Mouse (Mus musculus): ENCODE measurements around the gene Nbea. TPM values are rescaled to one million over a fixed set of nuclear protein-coding genes. Genes with fewer than 3 reads are reported as not detected.

Nbea gene
- polyA plus RNA-seq, 1 experiment from 2014 or later, result 13.9 TPM

DNA sequence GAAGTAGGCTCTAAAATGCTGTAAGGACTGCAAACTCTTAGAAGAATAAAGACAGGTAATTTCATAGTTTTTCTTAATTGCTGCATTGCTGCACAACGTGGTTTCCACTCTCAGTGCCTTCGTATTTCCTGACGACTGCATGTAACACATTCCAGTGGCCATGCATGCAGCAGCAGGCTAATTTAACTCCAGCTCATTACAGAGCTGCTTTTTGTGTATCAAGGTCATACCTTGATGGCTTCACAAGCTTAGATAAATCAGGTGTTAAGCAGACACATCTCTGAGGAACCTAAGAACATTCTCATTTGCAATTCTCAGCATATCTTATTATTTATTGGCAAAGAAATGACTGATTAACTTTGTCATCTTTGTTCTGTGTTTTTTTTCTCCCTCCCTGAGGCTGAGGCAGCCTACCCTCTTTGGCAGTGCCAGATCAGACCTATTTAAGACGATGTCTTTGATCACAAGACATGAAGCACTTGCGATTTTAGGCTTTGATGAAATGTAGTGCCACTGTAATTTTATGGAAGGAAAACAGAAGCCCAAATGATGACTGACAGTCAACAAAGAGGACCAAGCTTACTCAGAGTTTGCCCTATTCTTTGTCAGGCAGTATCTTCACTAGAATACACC lies 368.4 kb downstream of the Nbea start:
- Histone ChIP-seq H3K4me1 (replicated peaks) (no peaks in the 10 kb centered on the region), H3K27me3 (ENCODE audit: insufficient read depth, poor library complexity, severe bottlenecking) (no peaks in the 10 kb centered on the region), H3K36me3 (no peaks in the 10 kb centered on the region), H3K27ac (no peak overlapping the region), H3K9me3 (no peaks in the 10 kb centered on the region), H3K4me3 (no peak overlapping the region)
- WGBS, result 72% methylated on average over 5 of the region's 5 CpGs
- no peak for DNase-seq (ENCODE audit: low spot score)

DNA sequence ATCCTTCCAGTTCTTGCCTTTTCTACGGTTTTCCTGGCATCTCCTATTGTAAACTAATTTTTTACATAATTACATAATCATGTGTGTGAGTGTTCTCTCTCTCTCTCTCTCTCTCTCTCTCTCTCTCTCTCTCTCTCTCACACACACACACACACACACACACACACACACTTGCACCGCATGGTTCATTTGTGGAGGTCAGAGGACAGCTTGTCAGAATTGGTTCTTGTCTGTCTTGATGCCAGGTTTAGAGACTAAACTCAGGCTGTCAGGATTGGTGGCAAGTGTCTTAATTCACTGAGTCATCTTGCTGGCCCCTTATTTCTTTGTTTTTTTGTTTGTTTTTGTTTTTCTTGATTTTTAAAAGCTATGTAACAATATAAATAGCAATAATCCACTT lies 388.7 kb downstream of the Nbea start:
- WGBS, result 87% methylated on average over 2 of the region's 2 CpGs

DNA sequence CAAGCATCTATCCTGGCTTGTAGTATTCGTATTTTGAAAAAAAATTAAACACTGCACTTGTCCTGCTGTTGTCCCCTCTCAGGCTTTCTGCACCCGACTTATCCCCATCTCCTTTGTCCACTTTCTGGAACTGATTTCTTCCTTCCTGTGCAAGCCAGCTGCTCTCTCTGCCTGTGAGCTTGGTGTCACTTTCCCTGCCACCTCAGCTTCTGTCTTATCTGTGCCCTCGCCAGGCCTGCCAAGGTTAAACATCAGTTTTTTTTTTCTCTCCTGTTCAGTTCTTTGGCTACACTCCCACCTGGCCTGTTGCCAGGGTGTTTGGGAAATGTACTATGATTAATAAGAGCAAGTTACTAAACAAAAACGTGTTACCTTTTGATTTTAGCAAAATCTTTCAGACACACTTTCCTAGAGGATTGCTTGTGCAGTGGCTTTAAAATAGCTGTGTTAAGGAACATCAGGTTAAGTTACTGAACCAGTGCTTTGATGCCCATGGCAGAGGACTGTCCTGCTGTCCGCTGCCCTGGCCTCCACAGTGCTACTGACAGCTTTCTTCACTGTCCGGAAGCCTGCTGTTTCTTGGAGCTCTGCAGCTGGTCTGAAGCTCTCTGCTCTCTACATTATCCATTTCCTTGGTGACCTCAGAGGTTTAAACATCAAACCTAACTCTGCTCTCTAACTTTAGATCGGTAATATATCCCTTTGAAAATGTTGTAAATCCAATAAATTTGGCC lies 389.5 kb downstream of the Nbea start:
- H3K36me3 ChIP-seq, result no peaks in the 10 kb centered on the region
- H3K4me3 ChIP-seq, result no peak overlapping the region
- DNase-seq (ENCODE audit: low spot score), result no peak
- H3K4me1 ChIP-seq (replicated peaks), result peaks cover 4% of the 10 kb centered on the region; the same call in 1 of the 2 replicates
- peaks cover 12% of the 10 kb centered on the region for H3K27me3 ChIP-seq (ENCODE audit: insufficient read depth, poor library complexity, severe bottlenecking)
- no peak overlapping the region; the same call in 1 of the 2 replicates for H3K27ac ChIP-seq
- no peaks in the 10 kb centered on the region for H3K9me3 ChIP-seq
- 65% methylated on average over 7 of the region's 7 CpGs for WGBS

More for the DNA sequence above, 388.7 kb downstream of the Nbea start:
- no peak overlapping the region for H3K27ac ChIP-seq
- H3K9me3 ChIP-seq, result no peaks in the 10 kb centered on the region
- H3K4me1 ChIP-seq (replicated peaks), result no peaks in the 10 kb centered on the region
- H3K36me3 ChIP-seq, result no peaks in the 10 kb centered on the region
- H3K4me3 ChIP-seq, result no peak overlapping the region
- DNase-seq (ENCODE audit: low spot score), result no peak
- peaks cover 5% of the 10 kb centered on the region; the same call in 1 of the 2 replicates for H3K27me3 ChIP-seq (ENCODE audit: insufficient read depth, poor library complexity, severe bottlenecking)

DNA sequence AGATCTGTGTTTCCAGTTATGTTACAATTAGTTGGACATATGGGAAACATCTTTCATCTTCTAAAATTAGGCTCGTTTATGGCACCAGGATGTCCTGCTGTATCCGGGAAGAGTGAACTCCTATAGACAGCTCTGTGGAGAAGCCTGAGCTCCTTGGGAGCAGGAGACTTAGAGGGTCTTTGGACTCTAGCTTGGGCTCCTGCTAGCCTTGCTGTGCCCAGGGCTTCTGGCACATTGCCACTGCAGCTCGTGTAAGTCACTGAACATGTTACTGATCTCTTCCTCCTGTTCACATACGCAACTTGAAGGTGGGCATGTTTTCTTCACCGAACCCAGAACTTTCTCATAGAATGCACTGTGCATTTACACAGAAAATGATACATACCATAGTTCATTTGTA lies 391.2 kb downstream of the Nbea start:
- H3K27ac ChIP-seq, result no peak overlapping the region
- H3K36me3 ChIP-seq, result no peaks in the 10 kb centered on the region
- WGBS, result 81% methylated on average over 5 of the region's 5 CpGs
- H3K4me1 ChIP-seq (replicated peaks), result peaks cover 17% of the 10 kb centered on the region
- H3K9me3 ChIP-seq, result no peaks in the 10 kb centered on the region
- peaks cover 18% of the 10 kb centered on the region for H3K27me3 ChIP-seq (ENCODE audit: insufficient read depth, poor library complexity, severe bottlenecking)
- no peak for DNase-seq (ENCODE audit: low spot score)
- H3K4me3 ChIP-seq, result no peak overlapping the region

DNA sequence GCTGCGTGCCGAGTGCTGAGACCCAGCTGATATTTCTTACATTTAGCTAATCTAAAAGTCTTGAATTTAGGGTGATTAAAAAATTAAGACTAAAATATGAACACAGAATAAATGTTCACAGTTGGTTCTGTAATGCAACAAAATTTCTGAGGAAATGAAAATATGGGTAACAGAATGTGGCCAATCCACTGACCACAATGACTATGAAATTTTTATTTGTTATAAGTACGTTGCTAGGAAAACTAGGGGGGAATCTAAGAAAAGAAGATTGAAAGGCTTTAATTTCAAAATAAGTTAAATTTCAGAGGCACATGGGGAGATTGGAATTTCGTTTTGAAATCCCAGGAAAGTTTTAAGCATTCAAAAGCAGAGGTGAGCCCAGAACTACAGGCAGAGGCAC lies 392.9 kb downstream of the Nbea start:
- Histone ChIP-seq H3K27me3 (ENCODE audit: insufficient read depth, poor library complexity, severe bottlenecking) (peaks cover 34% of the 10 kb centered on the region), H3K36me3 (no peaks in the 10 kb centered on the region), H3K4me3 (no peak overlapping the region), H3K9me3 (no peaks in the 10 kb centered on the region), H3K4me1 (replicated peaks) (peaks cover 23% of the 10 kb centered on the region), H3K27ac (no peak overlapping the region)
- DNase-seq (ENCODE audit: low spot score), result no peak
- WGBS, result 78% methylated on average over 4 of the region's 4 CpGs

DNA sequence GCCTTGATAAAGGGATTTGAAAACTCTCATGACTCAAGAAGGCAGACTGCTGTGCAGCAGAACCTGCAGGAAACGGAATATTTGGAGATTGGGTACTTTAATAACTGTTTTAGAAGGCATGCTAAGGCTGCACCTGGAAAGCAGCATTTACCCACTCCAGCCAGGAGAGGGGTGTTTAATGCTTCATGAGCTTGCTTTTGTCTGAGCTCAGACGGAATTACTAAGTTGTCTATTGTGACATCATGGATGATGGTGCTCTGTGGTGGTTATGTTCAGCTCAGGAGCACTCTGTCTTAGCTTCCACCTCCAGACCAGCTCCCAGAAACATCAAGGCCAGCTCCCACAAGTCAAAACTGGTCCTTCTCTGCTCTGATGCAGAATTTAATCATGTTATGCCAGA lies 393.6 kb downstream of the Nbea start:
- peaks cover 42% of the 10 kb centered on the region for H3K27me3 ChIP-seq (ENCODE audit: insufficient read depth, poor library complexity, severe bottlenecking)
- no peaks in the 10 kb centered on the region for H3K36me3 ChIP-seq
- peaks cover 23% of the 10 kb centered on the region for H3K4me1 ChIP-seq (replicated peaks)
- WGBS, result 38% methylated on average over 2 of the region's 2 CpGs
- H3K27ac ChIP-seq, result no peak overlapping the region
- no peaks in the 10 kb centered on the region for H3K9me3 ChIP-seq
- no peak overlapping the region for H3K4me3 ChIP-seq
- DNase-seq (ENCODE audit: low spot score), result no peak

DNA sequence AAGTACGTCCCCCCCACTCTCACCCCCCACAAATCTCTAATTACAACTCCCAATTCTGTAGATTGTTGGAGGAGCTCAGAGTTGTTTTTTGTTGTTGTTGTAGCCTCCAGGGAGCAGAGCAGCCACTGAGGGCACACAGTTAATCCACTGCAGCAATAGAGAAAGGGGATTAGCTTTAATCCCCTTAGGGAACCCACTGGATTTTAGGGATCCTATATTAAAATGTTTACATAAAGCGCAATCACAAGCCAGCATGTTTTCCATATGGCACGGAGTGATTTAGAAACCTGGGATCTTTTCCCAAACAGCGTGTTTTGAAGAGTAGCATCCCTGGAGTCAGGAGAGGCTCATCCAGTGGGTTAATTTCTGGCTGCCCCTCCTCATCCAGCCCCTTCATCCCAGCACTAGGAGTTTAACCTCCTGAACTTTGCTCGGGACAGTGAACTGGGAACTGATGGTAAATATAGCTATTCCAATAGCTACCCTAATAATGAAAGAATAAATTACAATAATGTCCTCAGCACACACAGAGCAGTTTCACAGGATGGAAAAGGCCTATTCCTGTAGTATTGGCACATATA lies 394.8 kb downstream of the Nbea start:
- peaks cover 28% of the 10 kb centered on the region for H3K4me1 ChIP-seq (replicated peaks)
- H3K27me3 ChIP-seq (ENCODE audit: insufficient read depth, poor library complexity, severe bottlenecking), result peaks cover 53% of the 10 kb centered on the region
- H3K27ac ChIP-seq, result no peak overlapping the region
- WGBS, result 17% methylated on average over 5 of the region's 5 CpGs
- no peak for DNase-seq (ENCODE audit: low spot score)
- H3K36me3 ChIP-seq, result no peaks in the 10 kb centered on the region
- H3K4me3 ChIP-seq, result no peak overlapping the region
- no peaks in the 10 kb centered on the region for H3K9me3 ChIP-seq

DNA sequence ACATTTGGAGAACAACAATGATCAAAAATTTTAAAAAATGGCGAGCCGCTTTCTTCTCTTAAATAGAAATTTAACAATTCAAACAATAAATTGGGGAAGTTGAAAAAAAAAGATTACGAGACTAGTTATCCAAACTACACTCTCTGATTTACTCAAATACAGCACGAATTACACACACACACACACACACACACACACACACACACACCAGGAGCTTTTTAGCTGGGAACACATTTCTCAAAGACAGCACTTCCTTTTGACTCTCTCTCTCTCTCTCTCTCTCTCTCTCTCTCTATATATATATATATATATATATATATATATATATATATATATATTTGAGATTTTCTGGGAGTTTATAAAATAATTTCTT lies 395.3 kb downstream of the Nbea start:
- 4% methylated on average over 4 of the region's 4 CpGs for WGBS
- Histone ChIP-seq H3K27me3 (ENCODE audit: insufficient read depth, poor library complexity, severe bottlenecking) (peaks cover 58% of the 10 kb centered on the region), H3K4me3 (peak overlapping the region; percentile 59), H3K9me3 (no peaks in the 10 kb centered on the region), H3K4me1 (replicated peaks) (peaks cover 33% of the 10 kb centered on the region), H3K36me3 (no peaks in the 10 kb centered on the region), H3K27ac (no peak overlapping the region)
- DNase-seq (ENCODE audit: low spot score), result no peak

DNA sequence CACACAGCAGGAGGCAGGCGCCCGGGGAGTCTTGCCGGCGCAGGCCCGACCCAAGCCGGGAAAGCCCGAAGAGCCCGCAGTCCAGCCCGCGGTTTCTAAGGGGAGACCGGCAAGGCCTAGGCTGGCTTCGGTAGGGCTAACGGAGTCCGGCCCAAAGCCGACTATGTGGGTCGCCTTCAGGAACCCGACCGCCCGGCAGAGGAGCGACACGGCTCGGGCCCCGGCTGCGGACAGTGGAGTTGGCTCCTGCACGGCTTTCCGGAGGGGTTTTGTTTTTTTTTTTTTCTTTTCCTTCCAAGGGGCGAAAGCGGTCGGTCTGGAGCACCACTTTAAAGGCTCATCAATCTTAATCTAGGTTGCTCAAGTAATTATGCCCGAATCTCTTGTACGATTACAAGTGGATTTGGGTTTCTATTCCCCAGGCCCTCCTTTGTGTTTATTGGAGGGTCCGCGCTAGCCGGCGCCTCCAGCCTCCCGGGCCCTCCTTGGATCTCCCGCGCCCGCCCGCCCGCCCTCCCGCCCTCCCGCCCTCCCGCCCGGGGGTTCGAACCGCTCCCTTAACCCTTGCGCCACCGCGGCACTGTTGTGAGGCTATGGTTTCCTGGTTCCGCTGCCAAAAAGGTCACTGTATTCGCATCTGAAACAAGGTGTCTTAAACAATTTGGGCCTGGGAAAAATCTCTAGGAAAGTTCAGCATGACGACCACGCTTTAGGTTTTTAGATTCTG lies 395.9 kb downstream of the Nbea start:
- peak; percentile 75 for DNase-seq (ENCODE audit: low spot score)
- H3K4me3 ChIP-seq, result peak overlapping the region; percentile 59
- under 1% methylated on average over 54 of the region's 54 CpGs for WGBS
- no peaks in the 10 kb centered on the region for H3K9me3 ChIP-seq
- no peaks in the 10 kb centered on the region for H3K36me3 ChIP-seq
- H3K27ac ChIP-seq, result peak overlapping the region; percentile 89
- peaks cover 38% of the 10 kb centered on the region for H3K4me1 ChIP-seq (replicated peaks)
- peaks cover 64% of the 10 kb centered on the region for H3K27me3 ChIP-seq (ENCODE audit: insufficient read depth, poor library complexity, severe bottlenecking)

DNA sequence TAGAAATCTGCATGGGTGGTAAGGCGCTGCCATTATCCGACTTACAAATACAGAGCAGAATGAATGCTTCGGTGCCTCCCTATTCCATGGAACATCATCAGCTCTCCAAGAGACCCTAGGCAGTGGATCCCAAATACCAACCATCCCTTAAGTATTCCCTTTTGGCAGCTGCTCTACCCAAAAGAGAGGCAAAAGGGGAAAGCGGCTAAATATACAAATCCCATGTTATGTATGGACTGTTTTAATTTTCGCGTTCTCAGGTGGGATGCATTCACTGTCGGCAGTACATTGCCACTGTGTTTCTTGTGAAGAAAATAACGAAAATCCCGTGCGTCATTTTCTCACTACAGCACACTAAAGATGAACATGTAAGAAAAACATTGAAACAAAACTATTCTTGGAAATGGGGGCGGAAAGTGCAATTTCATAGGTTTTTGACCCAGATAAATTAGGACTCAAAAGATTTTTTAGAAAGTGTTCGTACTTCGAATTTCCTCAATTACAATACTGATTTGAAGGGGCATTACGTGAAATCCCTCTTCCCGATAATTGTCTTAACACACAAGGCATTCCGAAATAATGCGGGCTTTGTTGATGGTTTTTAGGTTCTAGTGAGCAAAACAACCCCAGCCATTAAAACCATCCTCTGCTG lies 396.5 kb downstream of the Nbea start:
- Histone ChIP-seq H3K36me3 (no peaks in the 10 kb centered on the region), H3K27ac (peak overlapping the region; percentile 89), H3K27me3 (ENCODE audit: insufficient read depth, poor library complexity, severe bottlenecking) (peaks cover 70% of the 10 kb centered on the region), H3K4me1 (replicated peaks) (peaks cover 45% of the 10 kb centered on the region), H3K9me3 (no peaks in the 10 kb centered on the region), H3K4me3 (peak overlapping the region; percentile 59)
- WGBS, result 3% methylated on average over 17 of the region's 17 CpGs
- DNase-seq (ENCODE audit: low spot score), result peak; percentile 39

DNA sequence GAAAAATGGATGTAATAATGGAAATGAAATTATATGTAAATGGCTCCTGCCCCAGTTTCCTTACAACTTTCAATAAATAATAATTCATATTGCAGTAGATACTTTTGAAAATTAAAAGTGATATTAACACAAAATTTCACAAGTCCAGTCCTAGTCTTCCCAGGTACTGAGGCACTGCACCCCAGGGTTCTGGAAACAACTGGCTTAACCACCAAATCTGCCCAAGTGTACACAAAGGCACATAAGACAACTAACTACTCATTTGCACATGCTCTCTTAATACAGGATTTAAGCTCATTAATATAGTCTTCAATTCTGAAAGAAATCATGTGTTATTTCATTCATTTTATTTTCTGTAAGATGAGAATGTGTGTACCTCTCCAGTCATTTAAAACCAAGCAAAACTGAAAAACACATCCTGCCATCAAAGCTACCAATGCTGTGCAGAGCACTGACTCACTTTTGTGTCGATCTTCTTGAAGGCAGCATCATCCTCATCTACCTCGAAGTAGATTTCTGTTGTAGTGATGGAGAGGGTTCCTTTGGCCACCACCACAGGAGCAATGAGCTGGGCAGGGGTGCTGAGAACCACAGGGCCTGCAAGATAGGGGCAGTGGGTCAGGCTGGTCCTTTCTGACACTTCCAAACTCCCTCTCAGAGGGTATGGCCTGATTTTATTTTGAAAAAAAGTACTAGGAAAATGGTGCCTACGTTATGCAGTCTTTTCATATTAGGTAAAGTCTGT lies 397.3 kb downstream of the Nbea start:
- peaks cover 79% of the 10 kb centered on the region for H3K27me3 ChIP-seq (ENCODE audit: insufficient read depth, poor library complexity, severe bottlenecking)
- peaks cover 51% of the 10 kb centered on the region for H3K4me1 ChIP-seq (replicated peaks)
- peak; percentile 18 for DNase-seq (ENCODE audit: low spot score)
- WGBS, result 9% methylated on average over 3 of the region's 3 CpGs
- peak overlapping the region; percentile 89 for H3K27ac ChIP-seq
- H3K9me3 ChIP-seq, result no peaks in the 10 kb centered on the region
- H3K4me3 ChIP-seq, result peak overlapping the region; percentile 59
- H3K36me3 ChIP-seq, result no peaks in the 10 kb centered on the region

Measured in hindbrain, embryonic 10.5 days (tissue).